Mouse (Mus musculus): ENCODE measurements around the gene Thsd7a. TPM values are rescaled to one million over a fixed set of nuclear protein-coding genes. Genes with fewer than 3 reads are reported as not detected.

Thsd7a gene
- total and polyA plus RNA-seq, 2 experiments: 0.13 to 0.37 TPM

DNA sequence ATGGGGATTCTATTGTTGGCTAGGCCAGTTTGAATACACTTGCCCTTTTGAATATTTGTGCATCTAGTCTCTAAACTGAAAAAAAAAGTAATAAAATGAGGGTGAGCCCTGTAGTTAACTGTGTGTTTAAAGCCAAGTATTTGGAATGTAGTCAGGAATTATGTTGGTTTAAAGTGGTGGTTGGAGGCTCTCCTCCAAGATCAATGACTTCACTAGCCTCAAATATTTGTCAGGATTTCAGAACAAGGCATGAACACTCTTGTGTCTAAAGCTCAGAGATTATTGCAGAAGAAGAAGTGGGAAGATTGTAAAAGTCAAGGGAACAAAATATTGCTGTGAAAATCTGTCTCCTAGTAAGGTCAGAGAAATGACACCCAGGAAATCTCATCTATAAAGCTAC lies 249.3 kb downstream of the Thsd7a start:
- peak; percentile 10 for DNase-seq (ENCODE audit: extremely low read depth, low read depth, low spot score)
- no peak overlapping the region for H3K9ac ChIP-seq (ENCODE audit: low read depth, low read length)
- no peaks in the 10 kb centered on the region for H3K79me2 ChIP-seq (ENCODE audit: control insufficient read depth, insufficient read depth, low read length)
- no peaks in the 10 kb centered on the region for H3K4me1 ChIP-seq (ENCODE audit: control insufficient read depth, insufficient read depth, low read length)
- H3K27me3 ChIP-seq (ENCODE audit: control insufficient read depth, insufficient read depth, low read length): no peaks in the 10 kb centered on the region
- no peak for TF ChIP-seq POLR2A (IDR thresholded peaks at IDR 0.05; ENCODE audit: extremely low read depth, insufficient read depth, low read length)
- TF ChIP-seq CTCF (IDR thresholded peaks at IDR 0.05; ENCODE audit: low read depth, low read length): no peak
- no peak overlapping the region for H3K27ac ChIP-seq (replicated peaks; ENCODE audit: insufficient read depth, low read depth, low read length)
- no peak overlapping the region for H3K4me3 ChIP-seq (ENCODE audit: insufficient read depth, low read depth, low read length)
- no peaks in the 10 kb centered on the region for H3K36me3 ChIP-seq (ENCODE audit: control insufficient read depth, insufficient read depth, low read length)

GRCm38 (mm10) chr6:12493571-12493970 lies 255.6 kb downstream of the Thsd7a start:
- no peaks in the 10 kb centered on the region for H3K4me1 ChIP-seq (ENCODE audit: control insufficient read depth, insufficient read depth, low read length)
- no peak overlapping the region for H3K9ac ChIP-seq (ENCODE audit: low read depth, low read length)
- TF ChIP-seq POLR2A (IDR thresholded peaks at IDR 0.05; ENCODE audit: extremely low read depth, insufficient read depth, low read length): no peak
- TF ChIP-seq CTCF (IDR thresholded peaks at IDR 0.05; ENCODE audit: low read depth, low read length): no peak
- WGBS: 91% methylated on average over 1 of the region's 1 CpGs
- H3K27ac ChIP-seq (replicated peaks; ENCODE audit: insufficient read depth, low read depth, low read length): no peak overlapping the region
- no peak overlapping the region for H3K4me3 ChIP-seq (ENCODE audit: insufficient read depth, low read depth, low read length)
- H3K36me3 ChIP-seq (ENCODE audit: control insufficient read depth, insufficient read depth, low read length): no peaks in the 10 kb centered on the region
- H3K79me2 ChIP-seq (ENCODE audit: control insufficient read depth, insufficient read depth, low read length): no peaks in the 10 kb centered on the region
- H3K27me3 ChIP-seq (ENCODE audit: control insufficient read depth, insufficient read depth, low read length): no peaks in the 10 kb centered on the region
- DNase-seq (ENCODE audit: extremely low read depth, low read depth, low spot score): no peak

- WGBS: 87% methylated on average over 1 of the region's 1 CpGs
- Histone ChIP-seq H3K36me3 (ENCODE audit: control insufficient read depth, insufficient read depth, low read length) (no peaks in the 10 kb centered on the region), H3K27ac (replicated peaks; ENCODE audit: insufficient read depth, low read depth, low read length) (no peak overlapping the region), H3K79me2 (ENCODE audit: control insufficient read depth, insufficient read depth, low read length) (no peaks in the 10 kb centered on the region), H3K4me1 (ENCODE audit: control insufficient read depth, insufficient read depth, low read length) (no peaks in the 10 kb centered on the region), H3K27me3 (ENCODE audit: control insufficient read depth, insufficient read depth, low read length) (no peaks in the 10 kb centered on the region), H3K9ac (ENCODE audit: low read depth, low read length) (no peak overlapping the region), H3K4me3 (ENCODE audit: insufficient read depth, low read depth, low read length) (no peak overlapping the region)
- no peak for TF ChIP-seq POLR2A (IDR thresholded peaks at IDR 0.05; ENCODE audit: extremely low read depth, insufficient read depth, low read length)
- TF ChIP-seq CTCF (IDR thresholded peaks at IDR 0.05; ENCODE audit: low read depth, low read length): no peak
- no peak for DNase-seq (ENCODE audit: extremely low read depth, low read depth, low spot score)
Measured at GRCm38 (mm10) chr6:12488882-12489281, 260.3 kb downstream of the Thsd7a start.

GRCm38 (mm10) chr6:12481527-12482163 lies 267.6 kb downstream of the Thsd7a start:
- Histone ChIP-seq H3K4me3 (ENCODE audit: insufficient read depth, low read depth, low read length) (no peak overlapping the region), H3K9ac (ENCODE audit: low read depth, low read length) (no peak overlapping the region), H3K4me1 (ENCODE audit: control insufficient read depth, insufficient read depth, low read length) (no peaks in the 10 kb centered on the region), H3K27ac (replicated peaks; ENCODE audit: insufficient read depth, low read depth, low read length) (no peak overlapping the region), H3K27me3 (ENCODE audit: control insufficient read depth, insufficient read depth, low read length) (no peaks in the 10 kb centered on the region), H3K79me2 (ENCODE audit: control insufficient read depth, insufficient read depth, low read length) (no peaks in the 10 kb centered on the region), H3K36me3 (ENCODE audit: control insufficient read depth, insufficient read depth, low read length) (no peaks in the 10 kb centered on the region)
- DNase-seq (ENCODE audit: extremely low read depth, low read depth, low spot score): no peak
- 95% methylated on average over 5 of the region's 5 CpGs for WGBS
- TF ChIP-seq CTCF (IDR thresholded peaks at IDR 0.05; ENCODE audit: low read depth, low read length) (no peak), POLR2A (IDR thresholded peaks at IDR 0.05; ENCODE audit: extremely low read depth, insufficient read depth, low read length) (no peak)

GRCm38 (mm10) chr6:12478359-12478758 lies 270.9 kb downstream of the Thsd7a start:
- Histone ChIP-seq H3K27ac (replicated peaks; ENCODE audit: insufficient read depth, low read depth, low read length) (no peak overlapping the region), H3K79me2 (ENCODE audit: control insufficient read depth, insufficient read depth, low read length) (no peaks in the 10 kb centered on the region), H3K36me3 (ENCODE audit: control insufficient read depth, insufficient read depth, low read length) (no peaks in the 10 kb centered on the region), H3K27me3 (ENCODE audit: control insufficient read depth, insufficient read depth, low read length) (no peaks in the 10 kb centered on the region), H3K4me1 (ENCODE audit: control insufficient read depth, insufficient read depth, low read length) (no peaks in the 10 kb centered on the region), H3K9ac (ENCODE audit: low read depth, low read length) (no peak overlapping the region), H3K4me3 (ENCODE audit: insufficient read depth, low read depth, low read length) (no peak overlapping the region)
- WGBS: 78% methylated on average over 1 of the region's 1 CpGs
- no peak for DNase-seq (ENCODE audit: extremely low read depth, low read depth, low spot score)
- no peak for TF ChIP-seq POLR2A (IDR thresholded peaks at IDR 0.05; ENCODE audit: extremely low read depth, insufficient read depth, low read length)
- TF ChIP-seq CTCF (IDR thresholded peaks at IDR 0.05; ENCODE audit: low read depth, low read length): no peak

- H3K36me3 ChIP-seq (ENCODE audit: control insufficient read depth, insufficient read depth, low read length): no peaks in the 10 kb centered on the region
- H3K4me1 ChIP-seq (ENCODE audit: control insufficient read depth, insufficient read depth, low read length): peaks cover 3% of the 10 kb centered on the region; the same call in 1 of the 2 replicates
- no peak overlapping the region for H3K9ac ChIP-seq (ENCODE audit: low read depth, low read length)
- TF ChIP-seq CTCF (IDR thresholded peaks at IDR 0.05; ENCODE audit: low read depth, low read length): no peak
- no peak for TF ChIP-seq POLR2A (IDR thresholded peaks at IDR 0.05; ENCODE audit: extremely low read depth, insufficient read depth, low read length)
- no peaks in the 10 kb centered on the region for H3K27me3 ChIP-seq (ENCODE audit: control insufficient read depth, insufficient read depth, low read length)
- no peak overlapping the region for H3K4me3 ChIP-seq (ENCODE audit: insufficient read depth, low read depth, low read length)
- no peaks in the 10 kb centered on the region for H3K79me2 ChIP-seq (ENCODE audit: control insufficient read depth, insufficient read depth, low read length)
- WGBS: 81% methylated on average over 2 of the region's 2 CpGs
- no peak for DNase-seq (ENCODE audit: extremely low read depth, low read depth, low spot score)
- no peak overlapping the region for H3K27ac ChIP-seq (replicated peaks; ENCODE audit: insufficient read depth, low read depth, low read length)
Measured at GRCm38 (mm10) chr6:12470935-12471334, 278.3 kb downstream of the Thsd7a start.
